In genomic region chr11:59094213-59094612, GRCm38 (mm10) we compare ENCODE assay signal across 9 mouse cellular contexts. TPM values are rescaled to one million over a fixed set of nuclear protein-coding genes. Genes with fewer than 3 reads are reported as not detected.
DNase-seq lines count a peak whose midpoint lies in the region; ATAC-seq and TF ChIP-seq lines count a peak whose summit lies in the region.
"Had no signal": no experiment of that assay in that cellular context is flagged by ENCODE, and none has a peak within 500 bp of the region (broad histone marks: within the 10 kb centered on the region; RNA-seq: fewer than 3 reads in every experiment).

No protein-coding gene starts in this region.

- no peak overlapping the region for H3K4me3 ChIP-seq in intestine, embryonic 14.5 days (ENCODE audit: low read depth, low read length)
- H3K4me3 ChIP-seq in intestine, embryonic 15.5 days (replicated peaks), result no peak overlapping the region
- H3K4me3 ChIP-seq in liver, postnatal 0 days (ENCODE audit: low read depth, low read length), result no peak overlapping the region
- no peak overlapping the region for H3K4me3 ChIP-seq in forebrain, embryonic 11.5 days (ENCODE audit: low read depth, low read length)
- H3K4me3 ChIP-seq: limb, embryonic 12.5 days had no signal

- H3K27ac ChIP-seq in intestine, embryonic 14.5 days (ENCODE audit: low read depth), result no peak overlapping the region
- no peak overlapping the region for H3K27ac ChIP-seq in intestine, embryonic 15.5 days
- no peak overlapping the region for H3K27ac ChIP-seq in liver, postnatal 0 days (ENCODE audit: low read depth)
- no peak overlapping the region for H3K27ac ChIP-seq in forebrain, embryonic 11.5 days (ENCODE audit: low read depth, low read length)
- H3K27ac ChIP-seq: limb, embryonic 12.5 days had no signal

- CTCF ChIA-PET in Patski (lab: Charles Lee), result interaction anchor here (0.7 kb wide), 1 partner anchor 125 kb away, joined by 3 read pairs; no protein-coding TSS in a partner anchor

- peak; percentile 62 for DNase-seq in intestine, embryonic 14.5 days (ENCODE audit: low spot score)
- DNase-seq in A20 (ENCODE audit: low read depth, low spot score) (peak; percentile 49), Patski (ENCODE audit: low read depth, low spot score) (no peak)
- peak; percentile 38 for DNase-seq in liver, postnatal 0 days
- no peak for DNase-seq in layer of hippocampus, adult 9-10 months (ENCODE audit: low spot score)
- no peak for DNase-seq in forebrain, embryonic 11.5 days (ENCODE audit: low spot score)

- H3K36me3 ChIP-seq in intestine, embryonic 14.5 days (ENCODE audit: control insufficient read depth, insufficient read depth, low read length), result no peaks in the 10 kb centered on the region
- H3K36me3 ChIP-seq in intestine, embryonic 15.5 days, result no peaks in the 10 kb centered on the region
- no peaks in the 10 kb centered on the region for H3K36me3 ChIP-seq in liver, postnatal 0 days (replicated peaks; ENCODE audit: insufficient read depth, low read length)
- no peaks in the 10 kb centered on the region for H3K36me3 ChIP-seq in forebrain, embryonic 11.5 days (ENCODE audit: control insufficient read depth, insufficient read depth, low read length)
- H3K36me3 ChIP-seq: limb, embryonic 12.5 days had no signal

- H3K4me2 ChIP-seq in intestine, embryonic 14.5 days (ENCODE audit: low read length), result no peak overlapping the region
- H3K4me2 ChIP-seq in intestine, embryonic 15.5 days (replicated peaks), result no peak overlapping the region
- no peak overlapping the region for H3K4me2 ChIP-seq in liver, postnatal 0 days (ENCODE audit: low read depth, low read length)
- no peak overlapping the region for H3K4me2 ChIP-seq in forebrain, embryonic 11.5 days (ENCODE audit: low read depth, low read length, severe bottlenecking)
- H3K4me2 ChIP-seq: limb, embryonic 12.5 days had no signal

- in situ Hi-C loops in Patski (cut with MboI; ENCODE audit: low pct_unique_long_range_greater_than_20kb), result no loop called here

- peaks cover 2% of the 10 kb centered on the region; the same call in 1 of the 2 replicates for H3K9me3 ChIP-seq in intestine, embryonic 14.5 days (ENCODE audit: control insufficient read depth, low read length)
- H3K9me3 ChIP-seq in intestine, embryonic 15.5 days, result no peaks in the 10 kb centered on the region
- H3K9me3 ChIP-seq in liver, postnatal 0 days (ENCODE audit: low read length), result no peaks in the 10 kb centered on the region
- no peaks in the 10 kb centered on the region for H3K9me3 ChIP-seq in forebrain, embryonic 11.5 days (ENCODE audit: control insufficient read depth, low read length)

- H3K4me1 ChIP-seq in intestine, embryonic 14.5 days (replicated peaks; ENCODE audit: control insufficient read depth, insufficient read depth, low read length), result 0 out of 2 replicates have a peak, but pooled peaks cover 3% of the 10 kb centered on the region
- no peaks in the 10 kb centered on the region for H3K4me1 ChIP-seq in intestine, embryonic 15.5 days (replicated peaks)
- no peaks in the 10 kb centered on the region for H3K4me1 ChIP-seq in liver, postnatal 0 days (ENCODE audit: insufficient read depth)
- H3K4me1 ChIP-seq in forebrain, embryonic 11.5 days (replicated peaks; ENCODE audit: control insufficient read depth, insufficient read depth, low read length), result no peaks in the 10 kb centered on the region
- H3K4me1 ChIP-seq: limb, embryonic 12.5 days had no signal

- TF ChIP-seq CTCF in Patski (IDR thresholded peaks at IDR 0.05), result peak; percentile 57
- peak; percentile 61 for TF ChIP-seq CTCF in liver, postnatal 0 days (IDR thresholded peaks at IDR 0.05; ENCODE audit: low read depth)

- TF ChIP-seq EP300 in liver, postnatal 0 days (IDR thresholded peaks at IDR 0.05; ENCODE audit: low read depth), result no peak

- no peaks in the 10 kb centered on the region for H3K27me3 ChIP-seq in intestine, embryonic 14.5 days (replicated peaks; ENCODE audit: control insufficient read depth, insufficient read depth, low read length)
- H3K27me3 ChIP-seq in intestine, embryonic 15.5 days (replicated peaks), result no peaks in the 10 kb centered on the region
- H3K27me3 ChIP-seq in Patski, result peaks cover 16% of the 10 kb centered on the region
- H3K27me3 ChIP-seq in liver, postnatal 0 days (ENCODE audit: insufficient read depth, low read length), result no peaks in the 10 kb centered on the region
- no peaks in the 10 kb centered on the region for H3K27me3 ChIP-seq in forebrain, embryonic 11.5 days (ENCODE audit: control insufficient read depth, insufficient read depth, low read length)
- H3K27me3 ChIP-seq: limb, embryonic 12.5 days had no signal

- no peak for ATAC-seq in intestine, embryonic 14.5 days (replicated peaks; ENCODE audit: low FRiP score, low TSS enrichment, low read depth)
- ATAC-seq in intestine, embryonic 15.5 days, result no peak
- no peak for ATAC-seq in Patski
- no peak for ATAC-seq in liver, postnatal 0 days
- ATAC-seq in activated CD4-positive, CD25-positive, alpha-beta regulatory T cell, adult 4 months, result no peak
- ATAC-seq in forebrain, embryonic 11.5 days (replicated peaks; ENCODE audit: low FRiP score), result no peak

- no peak overlapping the region for H3K9ac ChIP-seq in intestine, embryonic 14.5 days (ENCODE audit: low read length)
- H3K9ac ChIP-seq in intestine, embryonic 15.5 days, result no peak overlapping the region
- no peak overlapping the region for H3K9ac ChIP-seq in liver, postnatal 0 days (replicated peaks)
- no peak overlapping the region for H3K9ac ChIP-seq in forebrain, embryonic 11.5 days (ENCODE audit: low read length)
- H3K9ac ChIP-seq: limb, embryonic 12.5 days had no signal

- POLR2A ChIA-PET in Patski (lab: Charles Lee), result no interaction called here

- WGBS in intestine, embryonic 14.5 days, result 67% methylated on average over 4 of the region's 4 CpGs
- WGBS in intestine, embryonic 15.5 days, result 62% methylated on average over 4 of the region's 4 CpGs
- WGBS in liver, postnatal 0 days (ENCODE audit: insufficient replicate concordance), result 63% methylated on average over 4 of the region's 4 CpGs
- 74% methylated on average over 4 of the region's 4 CpGs for WGBS in forebrain, embryonic 11.5 days

RNA-seq across cellular contexts. Expression of gene Obscn, which starts 42.0 kb away (rescaled TPM):
- polyA plus RNA-seq in intestine, embryonic 14.5 days (2014; fragmentation: Nextera tagmentation; extraction: Ambion mirVana), result 2.0 and 2.2 TPM in 2 replicates
- polyA plus RNA-seq in intestine, embryonic 15.5 days (2015; fragmentation: Nextera tagmentation; extraction: Ambion mirVana), result 1.3 TPM in 2 replicates
- polyA plus RNA-seq in Patski (2021), result 0.06 TPM
- 0.31 and 0.49 TPM in 2 replicates for polyA plus RNA-seq in liver, postnatal 0 days (2015; fragmentation: Nextera tagmentation; extraction: Ambion mirVana)
- not detected for polyA plus RNA-seq in activated CD4-positive, CD25-positive, alpha-beta regulatory T cell, adult 4 months (2017; shearing (Covaris generic))
- 0.04 and 0.07 TPM in 2 replicates for polyA plus RNA-seq in forebrain, embryonic 11.5 days (2014; fragmentation: Nextera tagmentation; extraction: Ambion mirVana)

Comparison
In these comparisons a context has a peak if more than half of its experiments do, and no peak if none do; other contexts are left out.
1. DNase-seq: peak in intestine, embryonic 14.5 days (single experiment), A20 (single experiment) and liver, postnatal 0 days (single experiment); none in Patski (single experiment), layer of hippocampus, adult 9-10 months (single experiment) and forebrain, embryonic 11.5 days (single experiment).